Mouse (Mus musculus): ENCODE data around the gene Irf7. TPM values are rescaled to one million over a fixed set of nuclear protein-coding genes. Genes with fewer than 3 reads are reported as not detected.
A peak's percentile ranks its signal among the peaks of the same experiment; 100 is the strongest.

Gene Irf7
- polyA plus RNA-seq (2015; fragmentation: Nextera tagmentation; extraction: Ambion mirVana) = 3.0 and 4.6 TPM in 2 replicates

DNA sequence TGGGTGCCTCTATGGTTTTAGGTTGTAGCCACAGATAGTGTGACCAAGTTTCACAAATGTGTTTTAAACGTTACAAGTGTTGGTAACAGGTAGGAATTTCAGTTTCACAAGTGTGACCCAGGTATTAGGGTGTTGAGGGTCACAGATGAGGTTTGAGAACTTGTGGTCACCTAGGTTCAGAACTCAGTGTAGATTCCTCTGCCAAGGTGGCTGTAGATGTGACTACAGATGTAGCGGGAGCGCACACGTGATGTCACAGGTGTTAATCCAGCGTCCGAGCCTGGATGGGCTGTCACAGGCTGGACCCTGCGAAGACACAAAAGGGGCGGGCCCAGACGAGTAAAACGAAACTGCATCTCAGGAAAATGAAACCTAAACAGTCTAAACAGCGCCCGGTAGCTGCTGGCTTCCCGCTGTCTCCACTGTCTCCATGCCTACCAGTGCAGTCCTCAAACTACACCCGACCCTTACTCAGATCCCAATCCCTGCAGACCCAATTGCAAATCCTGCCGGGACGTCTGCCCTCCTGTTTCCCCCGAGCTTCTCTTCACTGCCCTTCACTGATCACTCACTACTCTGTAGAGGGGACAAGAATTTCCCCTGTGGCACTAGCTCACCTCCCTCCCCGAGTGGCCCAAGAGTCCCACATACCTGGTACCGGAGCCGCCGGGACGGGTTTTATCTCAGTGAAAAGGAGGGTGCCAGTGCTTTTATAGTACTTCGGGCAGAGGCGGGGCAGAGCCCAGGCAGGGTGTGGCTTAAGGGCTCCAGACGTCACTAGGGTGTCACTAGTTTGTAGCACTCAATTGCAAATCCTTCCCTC lies at the start of gene Irf7:
Gene Irf7, minus strand, starts transcription at position 743 of the 823 bp plus-strand sequence.
- H3K27ac ChIP-seq = no peak within 1 kb of the TSS
- peak within 1 kb of the TSS; percentile 57 for H3K4me3 ChIP-seq
- peaks cover 12% of the 10 kb centered on the region for H3K4me1 ChIP-seq
- no peaks in the 10 kb centered on the region for H3K27me3 ChIP-seq
- ATAC-seq (ENCODE audit: borderline replicate concordance, extremely low read depth, low FRiP score, low TSS enrichment) = peak; percentile 58; the same call in 1 of the 2 replicates
- no peaks in the 10 kb centered on the region for H3K9me3 ChIP-seq
- WGBS = 6% methylated on average over 25 of the region's 25 CpGs
- H3K4me2 ChIP-seq = peak within 1 kb of the TSS; percentile 91
- peak within 1 kb of the TSS; percentile 59 for H3K9ac ChIP-seq
- peaks cover 31% of the 10 kb centered on the region for H3K36me3 ChIP-seq

DNA sequence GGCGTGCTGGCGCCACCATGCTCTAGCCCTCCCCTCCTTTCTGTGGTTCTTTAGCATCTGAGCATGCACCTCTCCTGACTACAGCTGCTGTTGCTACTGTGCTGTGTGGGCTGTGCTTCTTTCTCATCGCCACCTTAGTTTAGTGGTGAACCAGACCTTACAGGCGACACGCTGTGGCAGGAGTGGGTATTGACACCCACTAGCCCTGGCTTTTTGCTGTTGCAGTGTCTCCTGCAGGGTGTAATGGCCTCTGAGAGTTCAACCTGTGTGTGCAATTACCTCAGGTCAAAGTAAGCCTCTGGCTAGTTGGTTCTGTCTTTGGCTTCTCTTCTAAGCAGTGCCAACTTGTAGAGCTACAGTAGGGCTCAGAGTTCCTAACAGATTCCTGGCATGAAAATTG lies 49.7 kb upstream of the Irf7 start:
- WGBS = 72% methylated on average over 5 of the region's 5 CpGs

DNA sequence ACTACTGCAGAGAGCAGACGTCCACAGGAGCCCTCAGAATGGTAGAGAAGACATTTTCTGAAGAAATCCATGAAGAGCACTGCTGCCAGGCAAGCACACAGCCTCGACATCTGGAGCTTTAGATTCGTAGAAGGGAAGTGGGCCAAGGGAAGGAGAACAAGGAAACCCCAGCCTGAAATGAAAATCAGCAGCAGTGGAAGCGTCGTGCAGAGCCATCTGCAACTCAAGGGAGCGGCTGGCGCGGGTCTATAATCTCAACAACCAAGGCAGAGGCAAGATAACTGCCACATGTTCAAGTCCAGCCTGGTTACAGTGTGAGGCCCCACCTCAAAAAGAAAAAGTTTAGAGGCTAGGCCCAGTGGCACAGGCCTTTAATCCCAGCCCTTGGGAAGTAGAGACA lies 48.8 kb upstream of the Irf7 start:
- H3K9ac ChIP-seq = no peak overlapping the region
- no peak overlapping the region for H3K4me2 ChIP-seq
- WGBS = 80% methylated on average over 8 of the region's 8 CpGs
- H3K27ac ChIP-seq = no peak overlapping the region
- no peaks in the 10 kb centered on the region for H3K27me3 ChIP-seq
- H3K4me1 ChIP-seq = no peaks in the 10 kb centered on the region
- no peak for ATAC-seq (ENCODE audit: borderline replicate concordance, extremely low read depth, low FRiP score, low TSS enrichment)
- H3K4me3 ChIP-seq = no peak overlapping the region
- H3K36me3 ChIP-seq = peaks cover 83% of the 10 kb centered on the region
- H3K9me3 ChIP-seq = no peaks in the 10 kb centered on the region

More for the DNA sequence above, 49.7 kb upstream of the Irf7 start:
- no peak overlapping the region for H3K4me3 ChIP-seq
- no peak overlapping the region for H3K4me2 ChIP-seq
- no peaks in the 10 kb centered on the region for H3K27me3 ChIP-seq
- H3K27ac ChIP-seq = no peak overlapping the region
- no peak for ATAC-seq (ENCODE audit: borderline replicate concordance, extremely low read depth, low FRiP score, low TSS enrichment)
- H3K4me1 ChIP-seq = no peaks in the 10 kb centered on the region
- no peak overlapping the region for H3K9ac ChIP-seq
- no peaks in the 10 kb centered on the region for H3K9me3 ChIP-seq
- peaks cover 83% of the 10 kb centered on the region for H3K36me3 ChIP-seq

DNA sequence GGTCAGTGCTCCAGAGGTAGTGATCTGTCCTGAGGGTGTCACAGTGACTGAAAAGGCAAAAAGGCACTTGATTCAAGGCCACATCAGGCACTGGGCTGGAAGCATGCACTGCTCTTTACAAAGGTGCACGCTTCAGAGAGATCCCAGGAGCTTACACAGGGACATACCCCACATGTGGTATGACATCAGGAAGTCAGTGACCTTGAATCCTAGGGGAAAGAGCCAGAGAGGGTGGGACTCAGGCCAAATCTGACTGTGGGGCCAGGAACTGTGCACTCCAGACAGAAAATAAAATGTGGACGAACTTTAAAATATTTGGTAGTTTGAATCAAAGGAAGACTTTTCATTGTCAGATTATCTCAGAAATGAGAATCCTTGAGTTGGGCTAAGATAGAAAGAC lies 48.1 kb upstream of the Irf7 start:
- Histone ChIP-seq H3K27ac (no peak overlapping the region), H3K9ac (no peak overlapping the region), H3K4me2 (no peak overlapping the region), H3K27me3 (no peaks in the 10 kb centered on the region), H3K4me1 (no peaks in the 10 kb centered on the region), H3K36me3 (peaks cover 86% of the 10 kb centered on the region), H3K9me3 (no peaks in the 10 kb centered on the region), H3K4me3 (no peak overlapping the region)
- WGBS = 92% methylated on average over 2 of the region's 2 CpGs
- no peak for ATAC-seq (ENCODE audit: borderline replicate concordance, extremely low read depth, low FRiP score, low TSS enrichment)

DNA sequence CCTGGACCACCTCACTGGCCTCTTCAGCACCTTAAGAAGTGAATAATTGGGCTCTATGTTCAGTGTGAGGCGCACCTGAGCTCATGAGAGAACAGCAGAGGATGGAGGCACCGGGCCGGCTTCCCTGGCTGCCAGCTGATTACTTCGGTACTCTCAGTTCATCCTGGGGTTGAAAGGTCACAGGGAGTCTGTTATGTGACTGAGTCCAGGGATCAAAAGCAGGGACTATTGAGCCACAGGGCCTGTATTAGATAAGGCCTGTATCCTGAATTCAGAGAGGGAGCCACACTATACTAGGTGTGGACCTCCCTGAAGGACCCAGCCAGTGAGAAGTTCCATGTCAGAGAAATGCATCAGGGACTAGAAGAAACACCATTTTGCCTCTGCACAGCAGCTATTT lies 38.3 kb upstream of the Irf7 start:
- 85% methylated on average over 4 of the region's 4 CpGs for WGBS
- H3K27ac ChIP-seq = no peak overlapping the region
- no peak for ATAC-seq (ENCODE audit: borderline replicate concordance, extremely low read depth, low FRiP score, low TSS enrichment)
- H3K4me1 ChIP-seq = no peaks in the 10 kb centered on the region
- H3K36me3 ChIP-seq = peaks cover 93% of the 10 kb centered on the region
- H3K9me3 ChIP-seq = no peaks in the 10 kb centered on the region
- H3K9ac ChIP-seq = no peak overlapping the region
- H3K4me3 ChIP-seq = no peak overlapping the region
- no peaks in the 10 kb centered on the region for H3K27me3 ChIP-seq
- H3K4me2 ChIP-seq = no peak overlapping the region

DNA sequence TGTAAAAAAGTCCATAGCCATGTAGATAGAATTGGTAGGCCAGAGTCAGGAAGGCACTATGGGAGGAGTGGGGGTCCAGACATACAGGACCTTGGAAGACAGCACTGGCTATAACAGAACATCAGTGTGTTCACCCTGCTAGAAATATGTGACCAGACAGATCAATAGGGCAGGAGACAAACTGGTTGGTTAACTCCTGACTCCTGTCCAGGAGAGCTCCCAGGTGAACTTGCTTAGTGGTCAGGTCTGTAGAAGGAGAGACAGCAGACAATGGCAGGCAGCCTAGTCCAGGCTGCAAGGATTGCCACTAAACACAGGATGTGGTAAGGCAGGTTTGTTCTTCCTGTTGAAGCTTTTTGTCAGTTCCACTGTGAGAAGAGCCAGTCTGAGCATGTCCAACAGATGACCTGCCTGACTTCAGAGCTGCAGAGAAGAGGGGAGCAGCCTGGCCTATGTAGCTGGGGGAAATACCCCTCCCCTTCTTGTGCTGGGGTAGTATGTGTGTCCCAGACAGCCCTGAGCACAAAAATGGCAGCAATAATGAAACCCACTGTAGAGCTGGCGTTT lies 36.5 kb upstream of the Irf7 start:
- Histone ChIP-seq H3K4me1 (no peaks in the 10 kb centered on the region), H3K27ac (no peak overlapping the region), H3K4me2 (no peak overlapping the region), H3K4me3 (no peak overlapping the region), H3K27me3 (no peaks in the 10 kb centered on the region), H3K36me3 (peaks cover 77% of the 10 kb centered on the region), H3K9me3 (no peaks in the 10 kb centered on the region), H3K9ac (no peak overlapping the region)
- no peak for ATAC-seq (ENCODE audit: borderline replicate concordance, extremely low read depth, low FRiP score, low TSS enrichment)
- 86% methylated on average over 1 of the region's 1 CpGs for WGBS

GRCm38 (mm10) chr7:141301386-141301785 lies 35.1 kb upstream of the Irf7 start:
- Histone ChIP-seq H3K9me3 (no peaks in the 10 kb centered on the region), H3K27me3 (no peaks in the 10 kb centered on the region), H3K4me3 (no peak overlapping the region), H3K27ac (no peak overlapping the region), H3K36me3 (peaks cover 69% of the 10 kb centered on the region), H3K4me1 (no peaks in the 10 kb centered on the region), H3K4me2 (no peak overlapping the region), H3K9ac (no peak overlapping the region)
- WGBS = 91% methylated on average over 9 of the region's 9 CpGs
- no peak for ATAC-seq (ENCODE audit: borderline replicate concordance, extremely low read depth, low FRiP score, low TSS enrichment)

DNA sequence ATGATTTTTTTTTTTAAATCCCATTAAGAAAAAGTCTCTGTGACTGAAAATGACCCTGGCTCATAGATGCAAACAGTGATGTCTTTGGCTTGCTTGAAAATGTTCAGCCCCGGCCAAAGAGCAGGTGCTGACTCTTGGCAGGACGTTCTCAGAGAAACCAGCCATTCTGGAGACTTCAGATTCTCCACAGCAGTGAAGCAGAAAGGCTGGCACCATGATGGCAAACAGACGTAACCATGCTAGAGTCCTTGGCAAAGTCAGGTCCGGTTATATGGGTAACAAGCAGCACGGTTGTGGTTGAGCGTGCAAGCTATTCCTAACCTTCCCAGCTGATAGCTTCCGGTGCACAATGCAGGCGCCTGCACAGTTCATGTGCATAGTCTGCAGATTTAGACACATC lies 32.9 kb upstream of the Irf7 start:
- no peak for ATAC-seq (ENCODE audit: borderline replicate concordance, extremely low read depth, low FRiP score, low TSS enrichment)
- 93% methylated on average over 8 of the region's 8 CpGs for WGBS
- Histone ChIP-seq H3K36me3 (peaks cover 47% of the 10 kb centered on the region), H3K9me3 (no peaks in the 10 kb centered on the region), H3K4me3 (no peak overlapping the region), H3K9ac (no peak overlapping the region), H3K4me2 (no peak overlapping the region), H3K4me1 (peaks cover 10% of the 10 kb centered on the region), H3K27ac (no peak overlapping the region), H3K27me3 (peaks cover 16% of the 10 kb centered on the region)

DNA sequence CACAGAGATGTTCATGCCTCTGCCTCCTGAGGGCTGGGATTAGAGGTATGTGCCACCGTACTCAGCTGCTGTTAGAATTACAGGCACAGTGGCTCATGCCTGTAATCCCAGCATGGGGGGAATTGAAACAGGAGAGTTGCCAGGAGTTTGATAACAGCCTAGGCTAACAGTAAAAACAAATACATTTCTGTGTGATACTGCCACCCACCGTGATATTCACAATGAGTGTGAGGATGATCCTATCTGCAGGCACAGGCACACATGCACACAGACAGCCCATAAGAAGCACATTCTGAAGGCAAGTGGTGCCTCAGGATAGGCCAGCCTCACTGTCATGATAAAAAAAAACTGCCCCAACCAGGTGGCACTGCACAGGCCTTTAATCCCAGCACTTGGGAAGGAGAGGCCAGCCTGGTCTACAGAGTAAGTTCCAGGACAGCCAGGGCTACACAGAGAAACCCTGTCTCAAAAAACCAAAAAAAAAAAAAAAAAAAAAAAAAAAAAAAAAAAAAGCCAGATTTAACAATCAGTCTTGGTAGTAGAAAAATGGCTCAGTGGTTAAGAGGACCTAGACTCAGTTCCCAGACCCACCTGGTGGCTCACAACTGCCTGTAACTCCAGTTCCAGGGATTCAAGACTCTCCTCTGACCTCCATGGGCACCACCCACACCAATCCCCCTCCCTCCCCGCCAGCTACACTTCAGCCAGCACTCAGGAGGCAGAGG lies 31.8 kb upstream of the Irf7 start:
- H3K4me2 ChIP-seq = no peak overlapping the region
- H3K4me3 ChIP-seq = no peak overlapping the region
- no peaks in the 10 kb centered on the region for H3K9me3 ChIP-seq
- H3K36me3 ChIP-seq = peaks cover 38% of the 10 kb centered on the region
- WGBS = 67% methylated on average over 3 of the region's 3 CpGs
- peaks cover 18% of the 10 kb centered on the region for H3K4me1 ChIP-seq
- no peak overlapping the region for H3K27ac ChIP-seq
- peaks cover 26% of the 10 kb centered on the region for H3K27me3 ChIP-seq
- no peak for ATAC-seq (ENCODE audit: borderline replicate concordance, extremely low read depth, low FRiP score, low TSS enrichment)
- H3K9ac ChIP-seq = no peak overlapping the region

DNA sequence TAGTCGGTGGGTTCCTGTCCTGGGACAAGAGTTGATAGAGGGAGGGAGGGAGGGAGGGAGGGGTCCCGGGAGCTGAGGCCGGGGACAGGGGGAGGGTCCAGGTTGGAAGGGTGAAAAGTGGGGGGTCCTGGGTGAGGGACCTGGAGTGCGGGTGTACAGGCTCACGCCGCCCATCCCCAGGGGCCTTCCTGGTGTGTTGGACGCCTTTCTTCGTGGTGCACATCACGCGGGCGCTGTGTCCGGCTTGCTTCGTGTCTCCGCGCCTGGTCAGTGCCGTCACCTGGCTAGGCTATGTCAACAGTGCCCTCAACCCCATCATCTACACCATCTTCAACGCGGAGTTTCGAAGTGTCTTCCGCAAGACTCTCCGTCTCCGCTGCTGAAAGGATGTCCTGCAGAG lies 28.2 kb upstream of the Irf7 start:
- Histone ChIP-seq H3K27me3 (peaks cover 55% of the 10 kb centered on the region), H3K9ac (no peak overlapping the region), H3K27ac (no peak overlapping the region), H3K4me1 (peaks cover 31% of the 10 kb centered on the region), H3K9me3 (no peaks in the 10 kb centered on the region), H3K4me3 (peak overlapping the region; percentile 32), H3K36me3 (peaks cover 5% of the 10 kb centered on the region; the same call in 1 of the 2 replicates), H3K4me2 (peak overlapping the region; percentile 60)
- no peak for ATAC-seq (ENCODE audit: borderline replicate concordance, extremely low read depth, low FRiP score, low TSS enrichment)
- 5% methylated on average over 22 of the region's 22 CpGs for WGBS

GRCm38 (mm10) chr7:141293852-141294471 lies 27.7 kb upstream of the Irf7 start:
- Histone ChIP-seq H3K4me3 (peak overlapping the region; percentile 32), H3K36me3 (peaks cover 5% of the 10 kb centered on the region; the same call in 1 of the 2 replicates), H3K9me3 (no peaks in the 10 kb centered on the region), H3K4me2 (peak overlapping the region; percentile 60), H3K27me3 (peaks cover 55% of the 10 kb centered on the region), H3K9ac (no peak overlapping the region), H3K4me1 (peaks cover 31% of the 10 kb centered on the region), H3K27ac (no peak overlapping the region)
- peak; percentile 31; the same call in 1 of the 2 replicates for ATAC-seq (ENCODE audit: borderline replicate concordance, extremely low read depth, low FRiP score, low TSS enrichment)
- under 1% methylated on average over 53 of the region's 53 CpGs for WGBS
